Mouse (Mus musculus): ENCODE data around the gene Capn1.

DNA sequence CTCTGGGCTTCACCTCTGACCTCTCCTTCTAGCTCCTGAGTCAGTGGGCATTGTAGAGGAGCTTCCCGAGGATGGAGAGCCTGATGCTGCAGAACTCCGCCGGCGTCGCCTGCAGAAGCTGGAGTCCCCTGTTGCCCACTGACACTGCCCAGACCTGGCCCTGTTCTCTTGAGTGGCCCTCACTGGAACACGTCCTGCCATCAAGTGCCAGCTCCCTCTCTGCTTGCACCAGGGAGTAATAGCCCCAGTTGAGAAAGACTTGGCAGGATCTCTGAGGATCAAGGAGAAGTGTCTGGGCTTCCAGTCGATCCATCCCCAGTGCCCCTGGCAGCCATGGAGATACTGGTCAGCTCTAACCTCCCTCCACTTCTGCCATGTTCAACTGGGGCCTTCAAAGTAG lies 36.8 kb upstream of the Capn1 start:
- TF ChIP-seq EP300 (IDR thresholded peaks at IDR 0.05; ENCODE audit: low read depth) = no peak
- TF ChIP-seq CTCF (IDR thresholded peaks at IDR 0.05; ENCODE audit: low read depth) = no peak
